Mouse (Mus musculus) hematopoietic multipotent progenitor cell, adult 10-12 weeks (in vitro differentiated cells): ENCODE results near the gene Cadm1. TPM values are rescaled to one million over a fixed set of nuclear protein-coding genes. Genes with fewer than 3 reads are reported as not detected.

Source experiments
- polyA plus RNA-seq: library from polyadenylated mRNA; stranded (reverse); fragments of >175 nt; gene quantifications from 2 replicates; pipeline ENCODE4 v1.2.3, GENCODE M21; 2012; ENCODE audit warnings: low replicate concordance

The Cadm1 gene
- 21.4 and 29.5 TPM in 2 replicates for polyA plus RNA-seq

DNA sequence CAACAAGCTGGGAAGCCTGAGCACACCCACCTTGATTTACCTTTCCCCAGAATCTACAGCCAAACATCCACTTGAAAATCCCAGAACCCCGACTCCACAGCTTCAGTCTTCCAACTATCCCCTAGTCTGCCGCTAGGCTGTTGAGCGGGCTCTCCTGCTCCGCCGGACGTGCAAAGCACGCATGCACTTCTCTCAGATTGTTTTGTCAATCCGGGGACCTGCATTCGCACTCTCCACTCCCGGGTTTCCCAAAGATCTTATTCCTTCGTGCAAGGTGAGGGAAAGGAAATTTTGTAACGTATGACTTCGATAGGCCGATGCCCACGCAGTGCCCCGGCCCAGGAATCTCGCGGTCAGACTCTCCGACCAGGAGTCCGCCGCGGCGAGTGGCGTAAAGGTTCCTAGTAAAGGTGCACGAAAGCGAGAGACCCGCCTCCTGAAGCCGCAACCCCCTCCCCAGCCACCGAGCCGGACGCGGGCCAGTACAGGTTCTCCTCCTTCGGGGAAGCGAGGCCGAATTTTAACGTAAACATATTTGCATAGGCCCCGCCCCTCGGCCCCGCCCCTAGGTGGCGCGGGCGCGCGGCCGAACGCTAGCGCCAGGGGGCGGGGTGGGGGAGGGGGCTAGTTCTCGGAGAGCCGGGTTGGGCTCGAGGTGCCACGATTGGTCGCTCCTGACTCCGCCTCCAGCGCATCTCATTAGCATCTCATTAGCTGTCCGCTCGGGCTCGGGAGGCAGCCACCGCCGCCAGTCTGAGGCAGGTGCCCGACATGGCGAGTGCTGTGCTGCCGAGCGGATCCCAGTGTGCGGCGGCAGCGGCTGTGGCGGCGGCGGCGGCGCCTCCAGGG, at the start of gene Cadm1:
Gene Cadm1, plus strand, starts transcription at position 572 of the 849 bp plus-strand sequence.

